Mouse (Mus musculus) limb, embryonic 11.5 days (tissue): ENCODE data around the gene Tcf20. TPM values are rescaled to one million over a fixed set of nuclear protein-coding genes. Genes with fewer than 3 reads are reported as not detected.

Experiments
- ATAC-seq: fragments of 200-750 bp; cut with Nextera tagmentation; 2 replicates; pipeline ENCODE4 v1.8.0; 2017; ENCODE audit warnings: low read depth; ENCODE audit not compliant: insufficient number of reproducible peaks, low FRiP score, low TSS enrichment
- DNase-seq: peaks from one replicate; pipeline ENCODE4 v3.0.0-alpha.2; 2015; ENCODE audit warnings: low spot score
- H3K27ac ChIP-seq: fragments of 300-500 bp; sonication (generic); replicated peaks from 2 replicates; pipeline ENCODE4 v1.5.1; 2014; ENCODE audit warnings: low read depth, mild to moderate bottlenecking, low read length
- H3K27me3 ChIP-seq: fragments of 300-500 bp; sonication (generic); 2 replicates; pipeline ENCODE4 v1.6.1; 2014; ENCODE audit warnings: mild to moderate bottlenecking, low read length, mixed read lengths; ENCODE audit not compliant: control insufficient read depth, insufficient read depth
- H3K36me3 ChIP-seq: fragments of 300-500 bp; sonication (generic); 2 replicates; pipeline ENCODE4 v1.6.1; 2014; ENCODE audit warnings: mild to moderate bottlenecking, low read length, moderate library complexity, mixed read lengths; ENCODE audit not compliant: control insufficient read depth, insufficient read depth
- H3K4me1 ChIP-seq: fragments of 300-500 bp; sonication (generic); 2 replicates; pipeline ENCODE4 v1.6.1; 2014; ENCODE audit warnings: low read length, mixed read lengths; ENCODE audit not compliant: control insufficient read depth, insufficient read depth
- H3K4me2 ChIP-seq: fragments of 300-500 bp; sonication (generic); 2 replicates; pipeline ENCODE4 v1.6.1; 2014; ENCODE audit warnings: low read depth, mild to moderate bottlenecking, moderate library complexity; ENCODE audit not compliant: severe bottlenecking
- H3K4me3 ChIP-seq: fragments of 300-500 bp; sonication (generic); 2 replicates; pipeline ENCODE4 v1.5.1; 2014; ENCODE audit warnings: low read depth, low read length
- H3K9ac ChIP-seq: fragments of 300-500 bp; sonication (generic); 2 replicates; pipeline ENCODE4 v1.6.1; 2014; ENCODE audit warnings: mild to moderate bottlenecking, low read length
- H3K9me3 ChIP-seq: fragments of 300-500 bp; sonication (generic); 2 replicates; pipeline ENCODE4 v1.6.1; 2016; ENCODE audit warnings: low read length; ENCODE audit not compliant: control insufficient read depth
- WGBS: fragments of 180-500 bp; shearing (Covaris S2); extraction: QIAGEN DNeasy Blood & Tissue Kit; methylation state at CpG from one replicate; pipeline ENCODE4 v1.1.7; 2014; 5-methylcytosine and 5-hydroxymethylcytosine counted together
- polyA plus RNA-seq: library from polyadenylated mRNA; unstranded; fragments of >200 nt; fragmentation: Nextera tagmentation; extraction: Ambion mirVana; gene quantifications from 2 replicates; pipeline ENCODE4 v1.2.1, GENCODE M21; 2014

Tcf20 gene
- polyA plus RNA-seq, 1 experiment from 2014 or later: 12.3 TPM

- Histone ChIP-seq H3K9me3 (no peaks in the 10 kb centered on the region), H3K4me2 (peak overlapping the region; percentile 12; the same call in 1 of the 2 replicates), H3K9ac (no peak overlapping the region), H3K36me3 (no peaks in the 10 kb centered on the region), H3K27me3 (0 out of 2 replicates have a peak, but pooled peaks cover 2% of the 10 kb centered on the region), H3K4me3 (no peak overlapping the region), H3K4me1 (peaks cover 60% of the 10 kb centered on the region), H3K27ac (no peak overlapping the region)
- 10% methylated on average over 9 of the region's 9 CpGs for WGBS
- no peak for ATAC-seq
- peak; percentile 68 for DNase-seq
Observed at GRCm38 (mm10) chr15:82929595-82929994, 58.1 kb downstream of the Tcf20 start.

- Histone ChIP-seq H3K9me3 (no peaks in the 10 kb centered on the region), H3K4me2 (0 out of 2 replicates have a peak overlapping the region, but pooled peaks have one; percentile 8), H3K27me3 (0 out of 2 replicates have a peak, but pooled peaks cover 2% of the 10 kb centered on the region), H3K9ac (no peak overlapping the region), H3K4me3 (no peak overlapping the region), H3K36me3 (no peaks in the 10 kb centered on the region), H3K4me1 (peaks cover 65% of the 10 kb centered on the region), H3K27ac (no peak overlapping the region)
- DNase-seq (no peak), ATAC-seq (no peak)
- 35% methylated on average over 8 of the region's 8 CpGs for WGBS
Observed at GRCm38 (mm10) chr15:82928844-82929243, 58.8 kb downstream of the Tcf20 start.

- DNase-seq (peak; percentile 61), ATAC-seq (no peak)
- Histone ChIP-seq H3K27me3 (0 out of 2 replicates have a peak, but pooled peaks cover 2% of the 10 kb centered on the region), H3K36me3 (no peaks in the 10 kb centered on the region), H3K4me3 (no peak overlapping the region), H3K4me2 (peak overlapping the region; percentile 17; the same call in 1 of the 2 replicates), H3K4me1 (peaks cover 64% of the 10 kb centered on the region), H3K9ac (no peak overlapping the region; the same call in 1 of the 2 replicates), H3K9me3 (no peaks in the 10 kb centered on the region), H3K27ac (0 out of 2 replicates have a peak overlapping the region, but pooled peaks have one; percentile 47)
- 3% methylated on average over 6 of the region's 6 CpGs for WGBS
Observed at GRCm38 (mm10) chr15:82928023-82928422, 59.6 kb downstream of the Tcf20 start.

- Histone ChIP-seq H3K9me3 (no peaks in the 10 kb centered on the region), H3K27me3 (0 out of 2 replicates have a peak, but pooled peaks cover 2% of the 10 kb centered on the region), H3K4me1 (peaks cover 70% of the 10 kb centered on the region), H3K4me3 (no peak overlapping the region), H3K36me3 (no peaks in the 10 kb centered on the region), H3K27ac (no peak overlapping the region), H3K4me2 (no peak overlapping the region), H3K9ac (no peak overlapping the region)
- WGBS: 71% methylated on average over 5 of the region's 5 CpGs
- no peak for DNase-seq
- ATAC-seq: no peak
Observed at GRCm38 (mm10) chr15:82927057-82927456, 60.6 kb downstream of the Tcf20 start.

GRCm38 (mm10) chr15:82924679-82925425, 62.8 kb downstream of the Tcf20 start:
- Histone ChIP-seq H3K9me3 (no peaks in the 10 kb centered on the region), H3K36me3 (no peaks in the 10 kb centered on the region), H3K4me3 (no peak overlapping the region), H3K4me1 (peaks cover 78% of the 10 kb centered on the region), H3K4me2 (peak overlapping the region; percentile 5; the same call in 1 of the 2 replicates), H3K27me3 (0 out of 2 replicates have a peak, but pooled peaks cover 2% of the 10 kb centered on the region), H3K9ac (no peak overlapping the region), H3K27ac (peak overlapping the region; percentile 10; the same call in 1 of the 2 replicates)
- 0% methylated on average over 11 of the region's 11 CpGs for WGBS
- DNase-seq (peak; percentile 83), ATAC-seq (no peak)

- peaks cover 65% of the 10 kb centered on the region for H3K4me1 ChIP-seq
- H3K36me3 ChIP-seq: no peaks in the 10 kb centered on the region
- H3K4me3 ChIP-seq: no peak overlapping the region
- no peaks in the 10 kb centered on the region for H3K9me3 ChIP-seq
- no peaks in the 10 kb centered on the region for H3K27me3 ChIP-seq
- no peak overlapping the region for H3K27ac ChIP-seq
- DNase-seq: no peak
- no peak overlapping the region for H3K4me2 ChIP-seq
- WGBS: 63% methylated on average over 5 of the region's 5 CpGs
- H3K9ac ChIP-seq: peak overlapping the region; percentile 27; the same call in 1 of the 2 replicates
- ATAC-seq: no peak
Observed at GRCm38 (mm10) chr15:82923531-82923930, 64.1 kb downstream of the Tcf20 start.

GRCm38 (mm10) chr15:82922755-82923154, 64.9 kb downstream of the Tcf20 start:
- DNase-seq (no peak), ATAC-seq (no peak)
- H3K4me1 ChIP-seq: peaks cover 60% of the 10 kb centered on the region
- 56% methylated on average over 4 of the region's 4 CpGs for WGBS
- no peak overlapping the region for H3K4me3 ChIP-seq
- H3K27me3 ChIP-seq: no peaks in the 10 kb centered on the region
- no peak overlapping the region for H3K9ac ChIP-seq
- H3K27ac ChIP-seq: no peak overlapping the region
- H3K4me2 ChIP-seq: no peak overlapping the region
- H3K9me3 ChIP-seq: no peaks in the 10 kb centered on the region
- H3K36me3 ChIP-seq: no peaks in the 10 kb centered on the region

GRCm38 (mm10) chr15:82922052-82922451, 65.6 kb downstream of the Tcf20 start:
- 54% methylated on average over 12 of the region's 12 CpGs for WGBS
- Histone ChIP-seq H3K4me1 (peaks cover 60% of the 10 kb centered on the region), H3K27ac (no peak overlapping the region), H3K9me3 (no peaks in the 10 kb centered on the region), H3K4me2 (no peak overlapping the region), H3K36me3 (no peaks in the 10 kb centered on the region), H3K9ac (no peak overlapping the region), H3K4me3 (no peak overlapping the region), H3K27me3 (no peaks in the 10 kb centered on the region)
- ATAC-seq (no peak), DNase-seq (no peak)
